10 mouse cellular contexts compared by ENCODE assay signal in genomic region chr7:124685424-124685823, GRCm38 (mm10).
A peak's percentile ranks its signal among the peaks of the same experiment; 100 is the strongest.
DNase-seq lines count a peak whose midpoint lies in the region; ATAC-seq lines count a peak whose summit lies in the region.
"Had no signal": no experiment of that assay in that cellular context is flagged by ENCODE, and none has a peak within 500 bp of the region (broad histone marks: within the 10 kb centered on the region; RNA-seq: fewer than 3 reads in every experiment).

No protein-coding gene starts in this region.

- WGBS in lung, embryonic 16.5 days: 52% methylated on average over 2 of the region's 2 CpGs
- 63% methylated on average over 2 of the region's 2 CpGs for WGBS in intestine, embryonic 16.5 days

- H3K36me3 ChIP-seq in lung, embryonic 16.5 days (ENCODE audit: control insufficient read depth, insufficient read depth, low read length): no peaks in the 10 kb centered on the region
- no peaks in the 10 kb centered on the region for H3K36me3 ChIP-seq in intestine, embryonic 16.5 days (ENCODE audit: control insufficient read depth, insufficient read depth, low read length)
- H3K36me3 ChIP-seq: heart, embryonic 15.5 days; limb, embryonic 13.5 days had no signal

- no peaks in the 10 kb centered on the region for H3K27me3 ChIP-seq in lung, embryonic 16.5 days (ENCODE audit: control insufficient read depth, insufficient read depth, low read depth, low read length)
- no peaks in the 10 kb centered on the region for H3K27me3 ChIP-seq in intestine, embryonic 16.5 days (replicated peaks; ENCODE audit: control insufficient read depth, insufficient read depth, low read length)
- H3K27me3 ChIP-seq: heart, embryonic 15.5 days; limb, embryonic 13.5 days had no signal

- no peaks in the 10 kb centered on the region for H3K9me3 ChIP-seq in lung, embryonic 16.5 days (ENCODE audit: control insufficient read depth, low read length)
- H3K9me3 ChIP-seq in intestine, embryonic 16.5 days (ENCODE audit: control insufficient read depth, low read length): no peaks in the 10 kb centered on the region
- H3K9me3 ChIP-seq: heart, embryonic 15.5 days; limb, embryonic 13.5 days had no signal

- H3K4me3 ChIP-seq in lung, embryonic 16.5 days (ENCODE audit: low read length): no peak overlapping the region
- H3K4me3 ChIP-seq in intestine, embryonic 16.5 days (ENCODE audit: low read length): no peak overlapping the region
- H3K4me3 ChIP-seq: heart, embryonic 15.5 days; limb, embryonic 13.5 days; myocyte had no signal

- H3K4me2 ChIP-seq in lung, embryonic 16.5 days (ENCODE audit: low read depth, low read length): no peak overlapping the region
- H3K4me2 ChIP-seq in intestine, embryonic 16.5 days (ENCODE audit: low read depth, low read length): no peak overlapping the region
- H3K4me2 ChIP-seq: heart, embryonic 15.5 days; limb, embryonic 13.5 days had no signal

- H3K9ac ChIP-seq in lung, embryonic 16.5 days (ENCODE audit: low read length): no peak overlapping the region
- no peak overlapping the region for H3K9ac ChIP-seq in intestine, embryonic 16.5 days (ENCODE audit: low read depth, low read length)
- H3K9ac ChIP-seq: heart, embryonic 15.5 days; limb, embryonic 13.5 days had no signal

- peak; percentile 49; the same call in 1 of the 2 replicates for ATAC-seq in lung, embryonic 16.5 days (ENCODE audit: low read depth)
- ATAC-seq in intestine, embryonic 16.5 days: no peak

- H3K27ac ChIP-seq in lung, embryonic 16.5 days (ENCODE audit: low read length): no peak overlapping the region
- H3K27ac ChIP-seq in intestine, embryonic 16.5 days (ENCODE audit: low read length): no peak overlapping the region
- H3K27ac ChIP-seq: heart, embryonic 15.5 days; limb, embryonic 13.5 days had no signal

- DNase-seq in lung, adult 18-20 months: no peak
- peak; percentile 37 to 40 for DNase-seq in adrenal gland, postnatal 36 days
- DNase-seq in heart, adult 9 months (ENCODE audit: low spot score in 2 of 2): peak; percentile 34 to 75
- peak; percentile 54 for DNase-seq in lung, postnatal 10 days
- no peak for DNase-seq in layer of hippocampus, adult 18-20 months (ENCODE audit: low spot score in 2 of 2)

- H3K4me1 ChIP-seq in lung, embryonic 16.5 days (replicated peaks; ENCODE audit: control insufficient read depth, insufficient read depth, low read length): no peaks in the 10 kb centered on the region
- no peaks in the 10 kb centered on the region for H3K4me1 ChIP-seq in intestine, embryonic 16.5 days (ENCODE audit: control insufficient read depth, insufficient read depth, low read length)
- H3K4me1 ChIP-seq: heart, embryonic 15.5 days had no signal

Comparison
In these comparisons a context has a peak if more than half of its experiments do, and no peak if none do; other contexts are left out.
1. DNase-seq: peak in adrenal gland, postnatal 36 days (2 of 2), heart, adult 9 months (2 of 2) and lung, postnatal 10 days (single experiment); none in lung, adult 18-20 months (0 of 2) and layer of hippocampus, adult 18-20 months (0 of 2).